Mouse (Mus musculus): Measurements from ENCODE around the gene Sorcs3. TPM values are rescaled to one million over a fixed set of nuclear protein-coding genes. Genes with fewer than 3 reads are reported as not detected.

Gene Sorcs3
- total RNA-seq, 1 experiment from 2014 or later: not detected

- no peak for ATAC-seq (replicated peaks in 1 of 2; ENCODE audit: insufficient read depth in 1 of 2, low FRiP score in 2 of 2, low TSS enrichment in 1 of 2, low read depth in 1 of 2, poor library complexity in 2 of 2, severe bottlenecking in 2 of 2)
Observed at GRCm38 (mm10) chr19:48820493-48821282, 614.9 kb downstream of the Sorcs3 start.

GRCm38 (mm10) chr19:48821283-48821715 lies 615.5 kb downstream of the Sorcs3 start:
- no peak for ATAC-seq (replicated peaks in 1 of 2; ENCODE audit: insufficient read depth in 1 of 2, low FRiP score in 2 of 2, low TSS enrichment in 1 of 2, low read depth in 1 of 2, poor library complexity in 2 of 2, severe bottlenecking in 2 of 2)

GRCm38 (mm10) chr19:48834342-48834741 lies 628.5 kb downstream of the Sorcs3 start:
- ATAC-seq (replicated peaks in 1 of 2; ENCODE audit: insufficient read depth in 1 of 2, low FRiP score in 2 of 2, low TSS enrichment in 1 of 2, low read depth in 1 of 2, poor library complexity in 2 of 2, severe bottlenecking in 2 of 2): no peak

- no peak for ATAC-seq (replicated peaks in 1 of 2; ENCODE audit: insufficient read depth in 1 of 2, low FRiP score in 2 of 2, low TSS enrichment in 1 of 2, low read depth in 1 of 2, poor library complexity in 2 of 2, severe bottlenecking in 2 of 2)
Observed at GRCm38 (mm10) chr19:48839418-48839817, 633.6 kb downstream of the Sorcs3 start.

- ATAC-seq (replicated peaks in 1 of 2; ENCODE audit: insufficient read depth in 1 of 2, low FRiP score in 2 of 2, low TSS enrichment in 1 of 2, low read depth in 1 of 2, poor library complexity in 2 of 2, severe bottlenecking in 2 of 2): no peak
Observed at GRCm38 (mm10) chr19:48847700-48848099, 641.9 kb downstream of the Sorcs3 start.

GRCm38 (mm10) chr19:48850466-48850865 lies 644.6 kb downstream of the Sorcs3 start:
- ATAC-seq (replicated peaks in 1 of 2; ENCODE audit: insufficient read depth in 1 of 2, low FRiP score in 2 of 2, low TSS enrichment in 1 of 2, low read depth in 1 of 2, poor library complexity in 2 of 2, severe bottlenecking in 2 of 2): no peak
